In genomic region chr6:55126576-55126975, GRCm38 (mm10) we compare ENCODE assay signal across 19 mouse cellular contexts. TPM values are rescaled to one million over a fixed set of nuclear protein-coding genes. Genes with fewer than 3 reads are reported as not detected.
"Had no signal": no experiment of that assay in that cellular context is flagged by ENCODE, and none has a peak within 500 bp of the region (broad histone marks: within the 10 kb centered on the region; RNA-seq: fewer than 3 reads in every experiment).

No protein-coding gene starts in this region.

- DNase-seq: retina, postnatal 1 day; right cerebral cortex, adult 18-20 months; right cerebral cortex, postnatal 14 days; right cerebral cortex, postnatal 25 days; right cerebral cortex, postnatal 4 days; spleen, adult 18-20 months; thymus, adult 18-20 months; thymus, adult 2 months; thymus, postnatal 14 days; thymus, postnatal 25 days; thymus, postnatal 36 days; thymus, postnatal 4 days had no signal

- H3K4me3 ChIP-seq: neural tube, embryonic 12.5 days; neural tube, embryonic 13.5 days; neural tube, embryonic 15.5 days; stomach, embryonic 15.5 days had no signal

- H3K27ac ChIP-seq: neural tube, embryonic 12.5 days; neural tube, embryonic 13.5 days; neural tube, embryonic 15.5 days; stomach, embryonic 15.5 days; stomach, postnatal 0 days had no signal

RNA-seq across cellular contexts. Expression of gene Crhr2, which starts 6.2 kb away (rescaled TPM):
- total RNA-seq: neutrophil, adult 5-6 weeks had no signal

RNA-seq across cellular contexts. Expression of gene Inmt, which starts 48.3 kb away (rescaled TPM):
- total RNA-seq: neutrophil, adult 5-6 weeks had no signal
- polyA plus RNA-seq: neural tube, embryonic 12.5 days; neural tube, embryonic 13.5 days; neural tube, embryonic 14.5 days; neural tube, embryonic 15.5 days had no signal
